Mouse (Mus musculus) forebrain, embryonic 12.5 days (tissue): Measurements from ENCODE around the gene Pnpla2. TPM values are rescaled to one million over a fixed set of nuclear protein-coding genes. Genes with fewer than 3 reads are reported as not detected.
A peak's percentile ranks its signal among the peaks of the same experiment; 100 is the strongest.

ENCODE experiments used
- ATAC-seq: fragments of 200-750 bp; cut with Nextera tagmentation; 2 replicates; pipeline ENCODE4 v1.8.0; 2017; ENCODE audit warnings: moderate TSS enrichment; ENCODE audit not compliant: low FRiP score
- H3K27ac ChIP-seq: fragments of 300-500 bp; sonication (generic); 2 replicates; pipeline ENCODE4 v1.5.1; 2016; ENCODE audit warnings: mild to moderate bottlenecking
- H3K27me3 ChIP-seq: fragments of 300-500 bp; sonication (generic); 2 replicates; pipeline ENCODE4 v1.6.1; 2016; ENCODE audit warnings: mild to moderate bottlenecking
- H3K36me3 ChIP-seq: fragments of 300-500 bp; sonication (generic); replicated peaks from 2 replicates; pipeline ENCODE4 v1.6.1; 2016; ENCODE audit warnings: mild to moderate bottlenecking
- H3K4me1 ChIP-seq: fragments of 300-500 bp; sonication (generic); 2 replicates; pipeline ENCODE4 v1.6.1; 2016
- H3K4me2 ChIP-seq: fragments of 300-500 bp; sonication (generic); 2 replicates; pipeline ENCODE4 v1.6.1; 2016; ENCODE audit warnings: mild to moderate bottlenecking, moderate library complexity
- H3K4me3 ChIP-seq: fragments of 300-500 bp; sonication (generic); replicated peaks from 2 replicates; pipeline ENCODE4 v1.5.1; 2016; ENCODE audit warnings: mild to moderate bottlenecking
- H3K9ac ChIP-seq: fragments of 300-500 bp; sonication (generic); 2 replicates; pipeline ENCODE4 v1.6.1; 2016; ENCODE audit warnings: mild to moderate bottlenecking
- H3K9me3 ChIP-seq: fragments of 300-500 bp; sonication (generic); 2 replicates; pipeline ENCODE4 v1.6.1; 2016
- WGBS: fragments of 180-500 bp; shearing (Covaris S2); methylation state at CpG from one replicate; pipeline ENCODE4 v1.1.7; 2016; 5-methylcytosine and 5-hydroxymethylcytosine counted together
- polyA plus RNA-seq: library from polyadenylated mRNA; unstranded; fragments of >200 nt; fragmentation: Nextera tagmentation; extraction: Ambion mirVana; gene quantifications from 2 replicates; pipeline ENCODE4 v1.2.1, GENCODE M21; 2016

Gene Pnpla2
- polyA plus RNA-seq, 1 experiment from 2014 or later, result 16.2 TPM

GRCm38 (mm10) chr7:141420030-141420702 is 34.8 kb upstream of the Pnpla2 start:
- Histone ChIP-seq H3K9me3 (no peaks in the 10 kb centered on the region), H3K4me2 (no peak overlapping the region), H3K4me1 (no peaks in the 10 kb centered on the region), H3K27ac (no peak overlapping the region), H3K9ac (no peak overlapping the region), H3K36me3 (no peaks in the 10 kb centered on the region), H3K4me3 (no peak overlapping the region), H3K27me3 (peaks cover 11% of the 10 kb centered on the region; the same call in 1 of the 2 replicates)
- no peak for ATAC-seq
- WGBS, result 87% methylated on average over 9 of the region's 9 CpGs

GRCm38 (mm10) chr7:141423811-141424210 is 31.2 kb upstream of the Pnpla2 start:
- H3K27ac ChIP-seq, result no peak overlapping the region
- peaks cover 7% of the 10 kb centered on the region; the same call in 1 of the 2 replicates for H3K36me3 ChIP-seq
- WGBS, result 70% methylated on average over 4 of the region's 4 CpGs
- no peak overlapping the region for H3K9ac ChIP-seq
- peaks cover 6% of the 10 kb centered on the region for H3K4me1 ChIP-seq
- no peak overlapping the region for H3K4me3 ChIP-seq
- H3K9me3 ChIP-seq, result no peaks in the 10 kb centered on the region
- peaks cover 11% of the 10 kb centered on the region; the same call in 1 of the 2 replicates for H3K27me3 ChIP-seq
- H3K4me2 ChIP-seq, result no peak overlapping the region
- no peak for ATAC-seq

GRCm38 (mm10) chr7:141426948-141427730 is 27.9 kb upstream of the Pnpla2 start:
- WGBS, result 85% methylated on average over 12 of the region's 12 CpGs
- Histone ChIP-seq H3K4me3 (no peak overlapping the region), H3K27ac (no peak overlapping the region), H3K4me1 (peaks cover 22% of the 10 kb centered on the region), H3K36me3 (peaks cover 28% of the 10 kb centered on the region), H3K4me2 (no peak overlapping the region), H3K9me3 (no peaks in the 10 kb centered on the region), H3K9ac (no peak overlapping the region), H3K27me3 (peaks cover 11% of the 10 kb centered on the region; the same call in 1 of the 2 replicates)
- no peak for ATAC-seq

- Histone ChIP-seq H3K36me3 (peaks cover 44% of the 10 kb centered on the region), H3K9ac (peak overlapping the region; percentile 63), H3K9me3 (no peaks in the 10 kb centered on the region), H3K4me3 (peak overlapping the region; percentile 48), H3K4me1 (peaks cover 35% of the 10 kb centered on the region), H3K4me2 (peak overlapping the region; percentile 80), H3K27me3 (peaks cover 7% of the 10 kb centered on the region; the same call in 1 of the 2 replicates), H3K27ac (peak overlapping the region; percentile 54; the same call in 1 of the 2 replicates)
- ATAC-seq, result 0 out of 2 replicates have a peak, but pooled peaks have one; percentile 7
- 50% methylated on average over 5 of the region's 5 CpGs for WGBS
Observed at GRCm38 (mm10) chr7:141428701-141429100, 26.3 kb upstream of the Pnpla2 start.

GRCm38 (mm10) chr7:141429310-141429709 is 25.7 kb upstream of the Pnpla2 start, which contains the start of gene Cend1:
TSS of gene Cend1 (minus strand) at chr7:141429491.
- H3K27ac ChIP-seq, result peak within 1 kb of the TSS; percentile 54; the same call in 1 of the 2 replicates
- peaks cover 41% of the 10 kb centered on the region for H3K4me1 ChIP-seq
- peak within 1 kb of the TSS; percentile 80 for H3K4me2 ChIP-seq

GRCm38 (mm10) chr7:141429840-141430584 is 25.0 kb upstream of the Pnpla2 start:
- Histone ChIP-seq H3K27ac (peak overlapping the region; percentile 54; the same call in 1 of the 2 replicates), H3K4me1 (peaks cover 48% of the 10 kb centered on the region), H3K36me3 (peaks cover 45% of the 10 kb centered on the region), H3K9me3 (no peaks in the 10 kb centered on the region), H3K4me2 (peak overlapping the region; percentile 80), H3K4me3 (no peak overlapping the region; the same call in 1 of the 2 replicates), H3K9ac (0 out of 2 replicates have a peak overlapping the region, but pooled peaks have one; percentile 63), H3K27me3 (no peaks in the 10 kb centered on the region)
- WGBS, result 64% methylated on average over 9 of the region's 9 CpGs
- ATAC-seq, result no peak

More at GRCm38 (mm10) chr7:141429310-141429709, 25.7 kb upstream of the Pnpla2 start, which contains the start of gene Cend1:
- Histone ChIP-seq H3K9me3 (no peaks in the 10 kb centered on the region), H3K4me3 (peak within 1 kb of the TSS; percentile 48), H3K9ac (peak within 1 kb of the TSS; percentile 63), H3K27me3 (peaks cover 5% of the 10 kb centered on the region; the same call in 1 of the 2 replicates), H3K36me3 (peaks cover 45% of the 10 kb centered on the region)
- 2% methylated on average over 19 of the region's 19 CpGs for WGBS
- peak; percentile 88 for ATAC-seq

GRCm38 (mm10) chr7:141430585-141431240 is 24.3 kb upstream of the Pnpla2 start:
- peaks cover 55% of the 10 kb centered on the region for H3K4me1 ChIP-seq
- WGBS, result 89% methylated on average over 9 of the region's 9 CpGs

GRCm38 (mm10) chr7:141431434-141432185 is 23.4 kb upstream of the Pnpla2 start:
- H3K4me3 ChIP-seq, result no peak overlapping the region
- peaks cover 45% of the 10 kb centered on the region for H3K36me3 ChIP-seq
- H3K9ac ChIP-seq, result no peak overlapping the region
- no peak for ATAC-seq
- 95% methylated on average over 19 of the region's 19 CpGs for WGBS
- H3K27me3 ChIP-seq, result no peaks in the 10 kb centered on the region
- H3K27ac ChIP-seq, result no peak overlapping the region
- H3K4me1 ChIP-seq, result peaks cover 64% of the 10 kb centered on the region
- no peak overlapping the region for H3K4me2 ChIP-seq
- H3K9me3 ChIP-seq, result no peaks in the 10 kb centered on the region

More at GRCm38 (mm10) chr7:141430585-141431240, 24.3 kb upstream of the Pnpla2 start:
- H3K9me3 ChIP-seq, result no peaks in the 10 kb centered on the region
- peaks cover 45% of the 10 kb centered on the region for H3K36me3 ChIP-seq
- no peak for ATAC-seq
- H3K4me3 ChIP-seq, result no peak overlapping the region
- no peaks in the 10 kb centered on the region for H3K27me3 ChIP-seq
- H3K9ac ChIP-seq, result no peak overlapping the region
- H3K4me2 ChIP-seq, result no peak overlapping the region
- H3K27ac ChIP-seq, result no peak overlapping the region

GRCm38 (mm10) chr7:141432186-141432611 is 22.8 kb upstream of the Pnpla2 start:
- H3K4me2 ChIP-seq, result no peak overlapping the region
- peaks cover 40% of the 10 kb centered on the region for H3K36me3 ChIP-seq
- no peaks in the 10 kb centered on the region for H3K27me3 ChIP-seq
- H3K4me3 ChIP-seq, result no peak overlapping the region
- H3K27ac ChIP-seq, result no peak overlapping the region
- H3K4me1 ChIP-seq, result peaks cover 70% of the 10 kb centered on the region
- no peaks in the 10 kb centered on the region for H3K9me3 ChIP-seq
- ATAC-seq, result no peak
- H3K9ac ChIP-seq, result no peak overlapping the region
- 89% methylated on average over 8 of the region's 8 CpGs for WGBS

GRCm38 (mm10) chr7:141432741-141433516 is 22.1 kb upstream of the Pnpla2 start:
- peaks cover 71% of the 10 kb centered on the region for H3K4me1 ChIP-seq
- H3K36me3 ChIP-seq, result peaks cover 39% of the 10 kb centered on the region
- 89% methylated on average over 6 of the region's 6 CpGs for WGBS
- H3K27ac ChIP-seq, result 0 out of 2 replicates have a peak overlapping the region, but pooled peaks have one; percentile 31
- H3K9me3 ChIP-seq, result no peaks in the 10 kb centered on the region
- peak overlapping the region; percentile 53; the same call in 1 of the 2 replicates for H3K9ac ChIP-seq
- no peak for ATAC-seq
- H3K4me3 ChIP-seq, result no peak overlapping the region
- H3K4me2 ChIP-seq, result peak overlapping the region; percentile 64; the same call in 1 of the 2 replicates
- H3K27me3 ChIP-seq, result no peaks in the 10 kb centered on the region
